In the genomic region with DNA sequence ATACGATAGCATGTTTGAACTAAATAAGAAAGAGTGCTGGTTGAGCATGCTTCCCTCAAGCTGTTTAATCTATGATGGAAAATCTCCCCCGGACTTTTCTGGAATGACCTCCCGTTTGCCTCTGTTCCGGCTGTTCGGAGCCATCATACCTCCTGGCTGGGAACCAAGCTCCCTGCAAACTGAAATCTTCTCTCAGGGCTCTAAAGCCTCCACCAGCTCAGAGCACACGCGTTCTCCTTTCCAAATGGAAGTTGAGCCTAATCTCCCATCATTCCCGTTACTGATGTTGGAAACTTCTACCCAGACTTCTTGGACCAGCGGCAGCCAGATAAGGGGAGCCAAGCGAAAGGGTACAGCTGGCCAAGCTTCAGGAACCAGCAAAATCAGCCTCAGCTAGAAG, we compare ENCODE assay signal across 22 mouse cellular contexts. TPM values are rescaled to one million over a fixed set of nuclear protein-coding genes. Genes with fewer than 3 reads are reported as not detected.
"Had no signal": no experiment of that assay in that cellular context is flagged by ENCODE, and none has a peak within 500 bp of the region (broad histone marks: within the 10 kb centered on the region; RNA-seq: fewer than 3 reads in every experiment).

No protein-coding gene starts in this region.

- H3K9ac ChIP-seq: limb, embryonic 12.5 days; liver, embryonic 12.5 days; liver, embryonic 15.5 days; midbrain, embryonic 13.5 days had no signal

- ATAC-seq: intestine, postnatal 0 days; liver, embryonic 12.5 days; midbrain, embryonic 13.5 days had no signal

- H3K4me1 ChIP-seq: liver, embryonic 12.5 days; midbrain, embryonic 13.5 days had no signal

- H3K27me3 ChIP-seq: limb, embryonic 12.5 days; liver, embryonic 12.5 days; liver, embryonic 15.5 days; megakaryocyte, embryonic 14.5 days; midbrain, embryonic 13.5 days had no signal

- H3K4me3 ChIP-seq: left cerebral cortex, adult 2 months; limb, embryonic 12.5 days; liver, embryonic 12.5 days; liver, embryonic 15.5 days; megakaryocyte, embryonic 14.5 days; midbrain, embryonic 10.5 days; midbrain, embryonic 13.5 days had no signal

- H3K27ac ChIP-seq: kidney, postnatal 0 days; left cerebral cortex, adult 2 months; limb, embryonic 12.5 days; liver, embryonic 12.5 days; liver, embryonic 15.5 days; midbrain, embryonic 10.5 days; midbrain, embryonic 13.5 days had no signal

- DNase-seq: kidney, adult 2 months; kidney, postnatal 36 days; layer of hippocampus, postnatal 36 days; liver; lung, adult 18-20 months; thymus, postnatal 25 days had no signal

- H3K4me2 ChIP-seq: limb, embryonic 12.5 days; liver, embryonic 12.5 days; liver, embryonic 15.5 days; midbrain, embryonic 13.5 days had no signal

- H3K36me3 ChIP-seq: limb, embryonic 12.5 days; liver, embryonic 12.5 days; liver, embryonic 15.5 days; midbrain, embryonic 10.5 days; midbrain, embryonic 13.5 days had no signal

- H3K9me3 ChIP-seq: limb, embryonic 12.5 days; liver, embryonic 12.5 days; liver, embryonic 15.5 days; midbrain, embryonic 10.5 days; midbrain, embryonic 13.5 days had no signal

RNA-seq across cellular contexts. Expression of a gene that starts 59.0 kb away (rescaled TPM):
- polyA plus RNA-seq: intestine, embryonic 14.5 days; intestine, postnatal 0 days; kidney, adult 2 months; kidney, embryonic 14.5 days; kidney, postnatal 0 days; limb, embryonic 12.5 days; liver, embryonic 12.5 days; liver, embryonic 15.5 days; midbrain, embryonic 10.5 days; midbrain, embryonic 13.5 days; neural tube, embryonic 11.5 days; neural tube, embryonic 14.5 days; small intestine, adult 2 months; spleen, adult 2 months; thymus, postnatal 0 days had no signal
